Mouse (Mus musculus) embryonic stem cell, embryonic (primary cell): Measurements from ENCODE around the gene Ero1lb.

Source experiments
- CTCF ChIA-PET, 4 experiments: fragments of 300-600 bp in 2 of 4; fragments of 350-600 bp in 2 of 4; sonication (Branson Sonifier 250); formaldehyde crosslinking; loops; one replicate each; lab custom pipeline; 2022; ENCODE audit warnings: inconsistent platforms in 2 of 4; lab: Charles Lee
- POLR2A ChIA-PET, 4 experiments: fragments of 300-600 bp in 2 of 4; fragments of 350-600 bp in 2 of 4; sonication (Branson Sonifier 250); formaldehyde crosslinking; loops; one replicate each; lab custom pipeline; 2022; ENCODE audit warnings: antibody characterized with exemption in 4 of 4, inconsistent platforms in 1 of 4; lab: Charles Lee

Gene Ero1lb

DNA sequence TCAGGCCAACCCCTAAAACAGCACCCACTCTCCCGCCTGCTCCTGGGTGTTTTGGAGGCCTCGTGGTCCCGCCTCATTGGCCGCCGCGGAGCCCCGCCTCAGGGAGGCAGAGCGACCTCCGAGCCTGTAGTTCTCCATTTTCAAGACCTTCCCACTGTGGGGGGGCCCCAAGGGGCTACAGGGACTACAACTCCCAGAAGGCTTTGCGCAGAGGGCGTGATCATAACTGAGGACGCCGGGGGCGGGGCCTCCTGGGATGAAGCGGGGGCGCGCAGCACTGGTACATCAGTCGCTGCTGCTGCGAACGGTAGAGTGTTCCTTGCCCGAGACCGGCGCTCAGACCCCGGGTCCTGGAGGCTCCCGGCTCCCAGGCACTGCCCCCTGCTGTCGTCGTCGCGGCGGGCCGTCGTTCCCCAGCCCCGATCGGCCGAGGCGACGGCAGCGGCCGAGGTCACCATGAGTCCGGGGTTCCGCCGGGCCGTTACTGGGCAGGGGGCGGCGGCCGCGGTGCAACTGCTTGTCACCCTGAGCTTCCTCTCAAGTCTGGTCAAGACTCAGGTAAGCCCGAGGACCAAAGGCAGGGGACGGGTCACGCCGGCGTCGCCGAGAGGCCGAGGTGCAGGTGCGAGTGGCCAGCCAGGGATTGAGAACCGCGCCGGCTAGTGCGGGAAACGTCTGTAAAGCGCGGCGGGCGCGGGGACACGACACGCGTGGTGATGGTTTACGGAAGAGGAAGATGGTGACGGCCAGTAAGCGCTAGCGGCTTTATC, at the start of gene Ero1lb:
Ero1lb (plus strand) TSS at position 254 of the 770 bp plus-strand sequence.
- ChIA-PET CTCF (interaction anchor here in 1 of 4 experiments (1.2 kb wide), 1 partner anchor 24 kb away, joined by 3 read pairs; no protein-coding TSS in a partner anchor), POLR2A (interaction anchor here in 3 of 4 experiments (0.6 to 2.6 kb wide), 20 partner anchors 11 to 812 kb away, joined by 3 to 20 read pairs (median 4); partner anchors contain the start of genes Heatr1 (in 3 of the 3), Edaradd (in 1 of the 3) and Mtr (in 1 of the 3))

- ChIA-PET CTCF (interaction anchor here (0.6 to 1.2 kb wide), 7 partner anchors 14 to 988 kb away, joined by 3 to 5 read pairs (median 3); no protein-coding TSS in a partner anchor), POLR2A (interaction anchor here in 3 of 4 experiments (0.6 to 1.3 kb wide), 3 partner anchors 19 to 57 kb away, joined by 3 to 6 read pairs (median 3); no protein-coding TSS in a partner anchor)
These were observed 46.3 kb upstream of the Ero1lb start for GRCm38 (mm10) chr13:12519371-12519770.

DNA sequence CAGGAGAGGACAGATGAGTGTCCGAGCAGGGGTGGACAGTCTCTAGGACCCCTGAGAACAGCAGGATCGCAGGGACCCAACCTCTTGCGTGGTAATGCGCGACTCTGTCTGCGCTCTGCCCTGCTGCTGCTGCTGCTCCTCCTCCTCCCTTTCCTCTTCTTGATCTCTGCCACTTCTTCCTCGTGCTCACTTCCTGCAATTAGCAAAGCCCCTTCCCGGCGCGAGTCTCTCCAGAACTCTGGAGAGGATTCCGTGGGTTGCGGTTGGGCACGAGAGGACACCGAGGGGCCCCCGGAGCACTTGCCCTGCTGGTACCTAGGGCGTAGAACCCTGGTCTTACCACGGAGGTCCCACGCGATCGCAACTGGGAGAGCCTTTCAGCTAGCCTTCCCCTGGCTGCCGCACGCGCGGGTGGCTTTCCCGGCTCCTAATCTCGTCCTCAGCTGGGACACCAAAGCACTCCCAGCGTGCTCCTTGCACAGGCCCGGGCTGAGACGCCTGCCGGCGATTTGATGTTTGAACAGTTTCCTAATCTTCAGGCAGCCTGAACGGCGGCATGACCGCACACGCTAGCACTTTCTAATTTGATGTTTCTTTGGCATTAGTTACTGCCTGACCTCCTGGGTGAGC, 45.6 kb upstream of the Ero1lb start, which contains the start of gene Edaradd:
Edaradd (minus strand) TSS at position 484 of the 630 bp plus-strand sequence.
- ChIA-PET CTCF (interaction anchor here in 3 of 4 experiments (0.6 to 0.8 kb wide), 3 partner anchors 14 to 989 kb away, joined by 3 read pairs; no protein-coding TSS in a partner anchor), POLR2A (interaction anchor here in 2 of 4 experiments (0.6 to 1.3 kb wide), 3 partner anchors 18 to 58 kb away, joined by 3 to 6 read pairs (median 4); partner anchors contain the start of gene Ero1lb (in 1 of the 2))

DNA sequence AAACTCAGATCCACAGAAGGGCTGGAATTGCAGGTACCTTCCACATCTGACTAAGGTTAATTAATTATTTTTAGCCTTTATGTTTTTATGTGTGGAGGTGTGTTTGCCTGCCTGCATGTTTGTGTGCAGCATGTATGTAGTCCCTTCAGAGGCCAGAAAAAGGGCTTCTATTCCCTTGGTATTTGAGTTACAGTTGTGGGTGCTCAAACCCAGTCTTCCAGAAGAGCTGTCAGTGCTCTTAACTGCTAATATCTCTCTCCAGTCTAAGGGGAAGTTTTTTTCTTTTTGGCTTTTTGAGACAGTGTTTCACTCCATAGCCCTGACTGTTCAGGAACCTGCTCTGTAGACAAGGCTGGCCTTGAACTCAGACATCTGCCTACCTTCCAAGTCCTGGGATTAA, 43.3 kb upstream of the Ero1lb start:
- ChIA-PET CTCF (no interaction called here), POLR2A (no interaction called here)

DNA sequence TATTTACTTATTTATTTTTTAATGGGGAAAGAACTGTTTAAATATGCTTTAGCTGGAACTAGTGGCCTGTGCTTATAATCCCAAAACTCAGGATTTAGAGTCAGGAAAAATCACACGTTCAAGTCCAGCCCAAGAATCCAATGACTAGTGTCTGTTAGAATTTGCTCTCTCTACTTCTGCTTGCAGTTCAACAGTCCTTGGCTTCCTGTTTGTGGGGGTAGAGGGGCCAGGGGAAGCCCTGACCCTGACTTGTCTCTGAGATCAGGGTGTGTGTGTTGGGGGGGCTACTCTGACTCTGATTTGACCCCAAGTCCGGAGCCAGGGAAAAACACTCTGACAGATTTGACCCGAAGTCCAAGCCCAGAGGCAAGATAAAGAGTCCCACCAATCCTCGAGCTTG, 40.0 kb upstream of the Ero1lb start:
- POLR2A ChIA-PET: interaction anchor here in 1 of 4 experiments (0.6 to 1.4 kb wide), 4 partner anchors 9 to 40 kb away, joined by 3 read pairs; partner anchors contain the start of gene Ero1lb
- CTCF ChIA-PET: interaction anchor here in 1 of 4 experiments (0.6 kb wide), 1 partner anchor 66 kb away, joined by 3 read pairs; no protein-coding TSS in a partner anchor

DNA sequence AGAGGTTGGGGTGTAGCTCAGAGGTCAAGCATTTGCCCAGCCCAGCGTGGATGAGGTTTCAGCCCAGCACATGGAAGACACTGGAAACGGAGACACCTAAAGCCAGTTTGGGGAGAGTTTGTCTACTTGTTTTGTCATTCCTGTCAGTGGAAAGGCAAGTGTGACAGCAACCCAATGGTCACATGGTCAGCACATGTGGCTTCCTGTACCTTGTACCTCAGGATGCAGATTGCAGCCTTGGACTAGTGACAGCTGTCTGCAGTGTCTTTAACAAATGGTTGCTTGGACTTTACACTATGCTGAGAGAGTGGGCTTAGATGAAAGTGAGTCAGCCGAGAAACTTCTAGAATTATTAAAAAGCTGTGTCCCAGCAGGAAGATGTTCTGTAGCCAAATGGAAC, 31.0 kb upstream of the Ero1lb start:
- POLR2A ChIA-PET: no interaction called here
- CTCF ChIA-PET: interaction anchor here in 1 of 4 experiments (1.2 kb wide), 1 partner anchor 60 kb away, joined by 5 read pairs; no protein-coding TSS in a partner anchor

DNA sequence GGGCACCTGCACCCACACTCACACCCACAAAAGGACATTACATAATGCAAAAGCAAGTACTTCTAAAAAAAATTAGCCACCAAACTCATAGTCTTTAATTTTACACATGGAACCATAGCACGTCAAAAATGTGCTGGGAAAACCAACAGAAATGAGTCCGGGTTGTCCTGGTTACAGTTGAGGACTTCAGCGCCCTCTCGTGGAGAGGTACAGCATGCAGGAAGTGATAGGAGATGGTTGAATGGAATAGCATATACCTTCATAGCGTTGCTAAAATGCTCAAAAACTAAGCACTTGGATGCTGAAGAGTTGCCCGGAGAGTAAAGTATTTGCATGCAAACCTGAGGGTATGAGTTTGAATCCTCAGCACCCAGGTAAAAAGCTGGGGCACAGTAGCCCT, 27.7 kb upstream of the Ero1lb start:
- ChIA-PET CTCF (interaction anchor here in 1 of 4 experiments (0.9 kb wide), 1 partner anchor 16 kb away, joined by 3 read pairs; no protein-coding TSS in a partner anchor), POLR2A (interaction anchor here in 1 of 4 experiments (0.6 kb wide), 1 partner anchor 18 kb away, joined by 6 read pairs; no protein-coding TSS in a partner anchor)

GRCm38 (mm10) chr13:12539716-12540115, 26.0 kb upstream of the Ero1lb start:
- ChIA-PET POLR2A (interaction anchor here in 1 of 4 experiments (1.1 kb wide), 1 partner anchor 27 kb away, joined by 3 read pairs; no protein-coding TSS in a partner anchor), CTCF (no interaction called here)

DNA sequence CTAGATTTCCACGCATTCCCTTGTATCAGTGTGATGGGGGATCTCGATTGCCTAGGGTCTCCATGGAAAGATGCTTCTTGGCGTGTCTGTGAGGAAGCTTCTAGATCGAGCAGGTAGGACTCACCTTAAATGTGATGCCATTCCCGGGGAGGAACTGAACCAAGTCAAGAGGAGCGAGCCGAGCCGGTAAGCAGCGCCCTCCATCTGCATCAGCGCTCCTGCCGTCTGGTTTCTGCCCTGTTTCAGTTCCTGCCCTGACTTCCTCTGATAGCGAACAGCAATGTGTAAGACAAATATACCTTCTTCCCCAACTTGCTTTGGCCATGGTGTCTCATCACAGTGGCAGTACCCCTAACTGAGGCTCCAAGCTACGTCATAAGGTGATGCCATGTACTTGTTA, 25.6 kb upstream of the Ero1lb start:
- ChIA-PET CTCF (no interaction called here), POLR2A (interaction anchor here in 1 of 4 experiments (1.1 kb wide), 1 partner anchor 27 kb away, joined by 3 read pairs; no protein-coding TSS in a partner anchor)

DNA sequence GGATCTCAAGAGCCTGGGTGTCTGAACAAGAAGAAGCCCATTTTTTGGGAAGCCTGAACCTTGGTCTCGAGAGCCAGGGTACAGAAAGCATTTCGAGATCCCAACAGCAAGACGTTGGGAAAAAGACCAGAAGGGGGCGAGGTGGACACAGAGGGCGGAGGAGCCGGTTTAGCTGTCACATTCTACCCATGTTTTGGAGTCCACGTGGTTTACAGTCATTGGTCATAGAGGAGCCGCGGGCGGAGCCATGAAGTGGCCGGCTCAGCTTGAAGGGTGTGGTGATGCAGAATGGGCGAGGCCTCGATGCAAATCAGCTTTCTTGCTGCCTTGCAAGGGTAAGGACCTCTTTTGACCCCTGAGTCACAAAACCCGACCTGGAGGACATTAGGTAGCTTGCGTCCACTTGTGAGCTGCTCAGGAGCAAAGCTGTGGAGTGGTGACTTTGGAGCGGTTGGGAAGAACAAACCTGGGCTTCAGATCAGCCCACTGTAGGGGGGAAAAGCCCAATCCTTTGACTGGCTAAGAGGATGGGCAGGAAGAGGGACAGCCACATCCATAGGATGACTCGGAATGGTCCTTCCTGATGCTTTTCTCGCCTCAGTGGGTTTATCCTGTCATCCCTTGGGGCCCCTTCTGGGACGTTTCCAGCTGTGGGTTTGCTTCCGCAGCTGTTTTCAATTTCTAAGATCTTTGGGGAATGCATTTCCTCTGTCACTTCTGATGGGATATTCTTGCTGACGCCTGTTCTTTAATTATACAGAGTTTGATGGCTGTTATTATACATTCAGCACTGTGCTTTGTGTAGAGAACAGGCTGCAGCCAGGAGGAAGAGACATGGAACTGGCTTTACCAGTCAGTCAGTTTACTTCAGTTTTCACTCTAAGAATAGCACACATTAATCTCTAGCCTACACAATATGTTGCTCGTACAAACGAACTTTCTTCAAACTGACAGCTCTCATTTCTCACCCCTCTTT, 23.4 kb upstream of the Ero1lb start:
- CTCF ChIA-PET: interaction anchor here in 3 of 4 experiments (0.6 to 1.4 kb wide), 11 partner anchors 10 to 269 kb away, joined by 3 to 6 read pairs (median 3); partner anchors contain the start of genes Ero1lb (in 1 of the 3) and Heatr1 (in 1 of the 3)

DNA sequence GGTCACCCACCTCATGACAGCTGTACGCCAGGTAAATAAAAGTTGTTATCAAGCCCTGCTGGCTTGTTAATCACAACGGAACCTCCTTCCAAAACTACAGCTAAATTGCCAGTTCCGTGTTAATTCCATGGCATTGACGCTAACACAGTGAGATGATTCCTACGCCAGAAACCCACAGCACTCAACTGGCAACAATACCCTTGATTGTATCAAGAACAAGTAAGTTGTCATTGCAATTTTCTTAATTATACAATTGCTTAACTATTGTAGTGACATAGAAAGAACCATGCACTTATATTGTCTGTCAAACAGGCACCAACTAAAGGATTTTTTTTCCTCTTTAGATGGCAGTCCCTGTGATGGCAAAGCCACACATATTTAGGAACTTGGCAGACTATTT, 22.4 kb upstream of the Ero1lb start:
- ChIA-PET POLR2A (interaction anchor here in 1 of 4 experiments (0.5 kb wide), 1 partner anchor 493 kb away, joined by 3 read pairs; no protein-coding TSS in a partner anchor), CTCF (interaction anchor here in 1 of 4 experiments (0.6 kb wide), 1 partner anchor 35 kb away, joined by 3 read pairs; no protein-coding TSS in a partner anchor)

More for the DNA sequence above, 23.4 kb upstream of the Ero1lb start:
- POLR2A ChIA-PET: interaction anchor here in 2 of 4 experiments (0.7 to 1.3 kb wide), 9 partner anchors 11 to 285 kb away, joined by 3 to 4 read pairs (median 3); partner anchors contain the start of genes Ero1lb (in 1 of the 2), Heatr1 (in 1 of the 2) and Mtr (in 1 of the 2)

DNA sequence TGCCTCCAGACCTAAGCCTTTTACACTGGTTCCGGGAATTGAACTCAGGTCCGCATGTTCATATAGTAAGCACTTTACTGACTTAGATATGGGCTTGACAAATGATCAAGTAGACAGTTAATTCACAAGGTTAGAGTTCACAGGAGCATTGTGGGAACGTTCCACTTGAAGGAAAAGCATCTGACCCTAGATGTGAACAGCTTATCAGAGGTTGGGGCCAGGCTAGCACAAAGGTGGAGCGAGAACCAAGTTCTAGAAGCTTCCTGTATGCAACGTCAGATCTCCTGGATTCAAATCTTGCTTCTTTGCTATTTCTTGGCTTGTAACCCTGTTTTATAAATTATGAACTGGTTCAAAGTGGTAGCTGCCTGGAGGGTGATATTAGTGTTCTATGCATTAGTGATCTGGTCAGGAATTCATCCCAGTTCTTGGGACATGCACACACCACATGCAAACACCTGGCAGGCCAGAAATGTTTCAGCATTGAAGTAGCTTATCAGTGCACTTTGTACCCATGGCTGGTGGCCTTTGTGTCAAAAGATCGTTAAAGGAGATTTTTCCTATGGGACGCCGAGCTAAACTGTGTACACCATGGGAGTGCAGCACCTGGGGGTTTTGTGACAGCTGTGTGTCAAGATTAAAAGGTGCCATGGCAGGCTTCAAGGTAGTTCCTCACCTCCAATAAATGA, 21.6 kb upstream of the Ero1lb start:
- ChIA-PET CTCF (no interaction called here), POLR2A (interaction anchor here in 1 of 4 experiments (1.1 kb wide), 1 partner anchor 11 kb away, joined by 4 read pairs; no protein-coding TSS in a partner anchor)

DNA sequence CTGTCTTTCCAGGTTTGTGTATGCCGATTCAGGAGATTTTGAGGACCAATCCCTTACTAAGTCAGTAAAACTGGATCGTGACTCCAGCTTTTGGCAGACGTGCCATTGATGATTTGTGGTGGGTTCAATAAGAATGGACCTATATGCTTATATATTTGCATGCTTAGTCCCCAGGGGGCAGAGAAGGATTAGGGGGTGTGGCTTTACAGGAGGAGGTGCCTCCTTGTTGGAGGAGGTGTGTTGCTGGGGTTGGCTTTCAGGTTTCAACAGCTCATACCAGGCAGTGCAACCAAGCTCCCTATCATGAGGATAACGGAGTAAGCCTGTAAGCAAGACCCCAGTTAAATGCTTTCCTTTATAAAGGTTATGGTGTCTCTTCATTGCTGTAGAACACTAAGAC, 11.5 kb upstream of the Ero1lb start:
- ChIA-PET CTCF (interaction anchor here in 1 of 4 experiments (1.0 to 1.2 kb wide), 2 partner anchors 12 to 16 kb away, joined by 3 to 4 read pairs; no protein-coding TSS in a partner anchor), POLR2A (interaction anchor here in 2 of 4 experiments (1.2 to 4.3 kb wide), 5 partner anchors 11 to 159 kb away, joined by 3 to 20 read pairs (median 3); partner anchors contain the start of genes Ero1lb (in 2 of the 2) and Heatr1 (in 1 of the 2))

- POLR2A ChIA-PET: interaction anchor here in 2 of 4 experiments (0.6 to 1.9 kb wide), 3 partner anchors 10 to 410 kb away, joined by 4 to 7 read pairs (median 4); no protein-coding TSS in a partner anchor
- CTCF ChIA-PET: no interaction called here
These were observed 6.6 kb upstream of the Ero1lb start for GRCm38 (mm10) chr13:12559044-12559443.

DNA sequence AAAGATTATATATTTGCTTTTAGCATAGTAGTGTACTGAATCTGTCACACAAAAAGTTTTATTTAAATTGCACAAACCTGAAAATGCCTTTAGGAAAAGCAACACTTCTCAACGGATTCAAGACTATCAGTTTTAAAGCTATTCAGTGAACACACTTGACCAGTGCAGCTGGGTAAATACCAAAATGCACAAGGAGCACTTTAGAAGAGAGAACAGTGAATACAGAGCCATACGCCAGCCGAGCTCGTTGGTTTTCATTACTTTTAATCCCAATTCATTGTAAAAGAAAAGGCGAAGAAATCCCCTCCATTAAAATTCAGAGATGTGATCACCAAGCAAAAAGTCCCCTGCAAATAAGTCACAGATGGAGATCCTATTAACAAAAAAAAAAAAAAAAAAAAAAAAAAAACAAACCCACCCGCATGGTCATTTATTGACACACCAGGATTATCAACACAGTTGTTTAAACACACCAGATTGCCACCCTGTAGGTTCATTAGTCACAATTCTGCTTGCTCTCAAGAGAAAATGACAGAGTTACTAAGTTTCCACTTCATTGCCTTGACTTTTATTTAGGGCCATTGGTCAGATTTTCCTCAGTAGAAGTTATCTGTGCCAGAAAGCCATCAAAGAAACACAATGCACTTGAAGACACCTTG, 6.1 kb upstream of the Ero1lb start:
- ChIA-PET CTCF (no interaction called here), POLR2A (interaction anchor here in 2 of 4 experiments (0.7 to 1.9 kb wide), 2 partner anchors 9 to 19 kb away, joined by 4 to 7 read pairs; no protein-coding TSS in a partner anchor)
